Mouse (Mus musculus) liver, embryonic 15.5 days (tissue): ENCODE measurements at regions not wholly inside any gene's neighbourhood (a gene's known extent, or its start where the extent isn't known, plus 50 kb on each side); places are given as distances from the start of the nearest gene placed in this dataset.

Source experiments
- ATAC-seq: fragments of 200-750 bp; cut with Nextera tagmentation; 2 replicates; pipeline ENCODE4 v1.8.0; 2017; ENCODE audit warnings: moderate number of reproducible peaks, mild to moderate bottlenecking, moderate library complexity; ENCODE audit not compliant: insufficient read depth
- H3K27ac ChIP-seq: fragments of 300-500 bp; sonication (generic); replicated peaks from 2 replicates; pipeline ENCODE4 v1.5.1; 2015; ENCODE audit warnings: mild to moderate bottlenecking, inconsistent platforms
- H3K27me3 ChIP-seq: fragments of 300-500 bp; sonication (generic); 2 replicates; pipeline ENCODE4 v1.6.1; 2015; ENCODE audit warnings: mild to moderate bottlenecking, inconsistent platforms
- H3K36me3 ChIP-seq: fragments of 300-500 bp; sonication (generic); replicated peaks from 2 replicates; pipeline ENCODE4 v1.6.1; 2015; ENCODE audit warnings: moderate library complexity, mild to moderate bottlenecking, inconsistent platforms
- H3K4me1 ChIP-seq: fragments of 300-500 bp; sonication (generic); replicated peaks from 2 replicates; pipeline ENCODE4 v1.6.1; 2015; ENCODE audit warnings: inconsistent platforms
- H3K4me2 ChIP-seq: fragments of 300-500 bp; sonication (generic); 2 replicates; pipeline ENCODE4 v1.6.1; 2015; ENCODE audit warnings: moderate library complexity, mild to moderate bottlenecking, inconsistent platforms
- H3K4me3 ChIP-seq: fragments of 300-500 bp; sonication (generic); replicated peaks from 2 replicates; pipeline ENCODE4 v1.5.1; 2015; ENCODE audit warnings: mild to moderate bottlenecking, inconsistent platforms
- H3K9ac ChIP-seq: fragments of 300-500 bp; sonication (generic); 2 replicates; pipeline ENCODE4 v1.6.1; 2015; ENCODE audit warnings: moderate library complexity, mild to moderate bottlenecking, inconsistent platforms
- H3K9me3 ChIP-seq: fragments of 300-500 bp; sonication (generic); replicated peaks from 2 replicates; pipeline ENCODE4 v1.6.1; 2016; ENCODE audit warnings: inconsistent platforms
- WGBS: fragments of 180-500 bp; shearing (Covaris S2); methylation state at CpG from one replicate; pipeline ENCODE4 v1.1.7; 2015; ENCODE audit warnings: mixed read lengths; ENCODE audit not compliant: insufficient replicate concordance; 5-methylcytosine and 5-hydroxymethylcytosine counted together

GRCm38 (mm10) chr13:119268301-119268675 is 160.1 kb upstream of the Paip1 start:
- ATAC-seq = no peak
- H3K9ac ChIP-seq = no peak overlapping the region
- no peak overlapping the region for H3K4me2 ChIP-seq
- H3K36me3 ChIP-seq = no peaks in the 10 kb centered on the region
- H3K4me3 ChIP-seq = no peak overlapping the region
- 74% methylated on average over 10 of the region's 10 CpGs for WGBS
- no peaks in the 10 kb centered on the region for H3K27me3 ChIP-seq
- H3K4me1 ChIP-seq = no peaks in the 10 kb centered on the region
- no peak overlapping the region for H3K27ac ChIP-seq
- H3K9me3 ChIP-seq = no peaks in the 10 kb centered on the region

DNA sequence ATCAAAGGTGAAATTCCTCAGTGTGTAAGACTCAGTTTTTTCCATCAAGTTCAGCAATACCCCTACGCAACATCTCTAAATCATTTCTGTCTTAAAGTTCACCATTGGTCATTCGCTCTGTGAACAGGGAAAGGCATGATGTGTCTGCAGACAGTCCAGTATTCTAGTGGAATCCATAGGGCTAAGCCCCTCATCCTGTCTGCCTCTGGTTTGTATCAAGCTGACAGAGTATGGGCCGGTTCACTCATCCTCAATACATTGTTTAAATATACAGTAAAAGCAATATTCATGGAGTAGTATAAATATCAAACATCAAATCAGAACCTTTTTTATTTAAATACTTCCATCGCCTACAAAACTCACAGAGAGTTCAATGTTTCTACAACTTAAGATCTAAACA is 152.9 kb upstream of the Paip1 start:
- Histone ChIP-seq H3K36me3 (no peaks in the 10 kb centered on the region), H3K9ac (no peak overlapping the region), H3K9me3 (no peaks in the 10 kb centered on the region), H3K4me3 (no peak overlapping the region), H3K27me3 (no peaks in the 10 kb centered on the region), H3K4me2 (no peak overlapping the region), H3K27ac (no peak overlapping the region), H3K4me1 (no peaks in the 10 kb centered on the region)
- ATAC-seq = no peak
- 70% methylated on average over 4 of the region's 4 CpGs for WGBS

DNA sequence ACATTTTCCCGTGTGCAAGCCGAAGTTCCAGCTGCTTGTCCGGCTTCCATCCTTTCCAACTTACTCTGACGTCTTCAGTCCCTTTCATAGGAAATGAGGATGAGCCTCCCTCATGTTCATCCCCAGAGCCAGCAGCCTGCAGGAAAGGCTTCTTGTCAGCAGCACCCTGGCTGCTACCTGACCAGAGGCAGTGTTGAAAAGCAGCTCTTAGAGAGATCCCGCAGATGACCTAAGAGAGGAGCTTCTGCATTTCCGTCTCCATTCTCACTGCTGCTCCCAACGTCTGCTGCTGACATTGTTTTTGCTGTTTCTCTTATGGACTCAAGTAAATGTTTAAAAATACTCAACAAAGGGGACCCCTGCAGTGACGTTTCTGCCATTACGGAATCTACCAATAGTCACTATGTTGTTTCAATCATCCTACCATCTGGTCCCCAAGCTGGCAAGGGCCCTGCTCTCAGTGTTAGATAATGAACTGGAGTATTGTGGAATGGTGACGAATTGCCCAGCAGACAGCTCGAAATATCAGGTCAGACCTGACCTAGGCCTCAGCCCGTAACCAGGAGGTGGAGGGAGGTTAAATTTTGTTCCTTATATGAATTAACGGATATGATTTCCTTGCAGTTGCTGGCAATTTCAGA is 151.0 kb upstream of the Paip1 start:
- Histone ChIP-seq H3K9me3 (no peaks in the 10 kb centered on the region), H3K4me3 (no peak overlapping the region), H3K36me3 (no peaks in the 10 kb centered on the region), H3K27ac (no peak overlapping the region), H3K9ac (no peak overlapping the region), H3K4me1 (no peaks in the 10 kb centered on the region), H3K4me2 (no peak overlapping the region), H3K27me3 (no peaks in the 10 kb centered on the region)
- ATAC-seq = no peak
- 58% methylated on average over 13 of the region's 13 CpGs for WGBS

DNA sequence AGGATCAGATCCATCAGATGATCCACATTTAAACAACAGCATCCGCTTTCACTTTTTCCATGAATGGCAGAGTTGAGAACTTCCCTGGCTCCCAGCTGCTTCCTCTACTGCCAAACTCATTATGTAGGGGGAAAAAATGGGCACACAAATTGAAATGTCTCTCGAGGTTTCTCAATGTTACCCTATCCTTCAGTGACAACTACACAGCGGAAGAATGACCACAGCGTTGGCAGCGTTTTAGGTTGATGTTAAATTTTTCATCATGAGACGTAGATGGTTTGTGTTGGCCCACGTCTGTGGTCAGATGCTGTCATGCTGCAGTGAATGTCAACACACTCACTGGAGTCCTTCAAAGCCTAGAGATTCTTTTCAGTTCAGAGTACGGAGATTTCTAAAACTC is 149.0 kb upstream of the Paip1 start:
- Histone ChIP-seq H3K4me3 (no peak overlapping the region), H3K27ac (no peak overlapping the region), H3K27me3 (no peaks in the 10 kb centered on the region), H3K4me1 (no peaks in the 10 kb centered on the region), H3K4me2 (no peak overlapping the region), H3K36me3 (no peaks in the 10 kb centered on the region), H3K9me3 (no peaks in the 10 kb centered on the region), H3K9ac (no peak overlapping the region)
- no peak for ATAC-seq
- WGBS = 68% methylated on average over 8 of the region's 8 CpGs

DNA sequence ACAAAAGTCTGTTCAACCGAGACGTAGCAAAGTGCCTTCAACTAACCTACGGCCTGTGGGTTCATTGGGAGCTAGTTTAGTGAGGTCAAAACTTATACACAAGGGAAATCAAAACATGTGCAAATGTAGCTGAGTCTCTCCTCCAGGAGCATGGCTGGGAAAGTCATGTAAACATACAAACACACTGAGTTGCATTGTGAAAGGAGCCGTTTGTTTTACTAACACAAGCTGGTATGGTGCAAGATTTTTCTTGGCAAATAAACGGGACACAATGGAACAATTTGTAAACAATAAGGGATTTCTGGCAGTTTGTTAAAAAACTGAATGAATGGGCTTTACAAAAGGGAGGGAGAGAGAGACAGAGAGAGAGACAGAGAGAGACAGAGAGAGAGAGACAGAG is 147.8 kb upstream of the Paip1 start:
- Histone ChIP-seq H3K9ac (no peak overlapping the region), H3K27ac (no peak overlapping the region), H3K4me1 (no peaks in the 10 kb centered on the region), H3K27me3 (no peaks in the 10 kb centered on the region), H3K4me3 (no peak overlapping the region), H3K4me2 (no peak overlapping the region), H3K9me3 (no peaks in the 10 kb centered on the region), H3K36me3 (no peaks in the 10 kb centered on the region)
- 64% methylated on average over 5 of the region's 5 CpGs for WGBS
- no peak for ATAC-seq

GRCm38 (mm10) chr13:119283448-119283847 is 145.0 kb upstream of the Paip1 start:
- Histone ChIP-seq H3K9ac (no peak overlapping the region), H3K4me2 (no peak overlapping the region), H3K27ac (no peak overlapping the region), H3K9me3 (no peaks in the 10 kb centered on the region), H3K36me3 (no peaks in the 10 kb centered on the region), H3K4me3 (no peak overlapping the region), H3K4me1 (no peaks in the 10 kb centered on the region), H3K27me3 (no peaks in the 10 kb centered on the region)
- 0 out of 2 replicates have a peak, but pooled peaks have one; percentile 9 for ATAC-seq
- WGBS = 38% methylated on average over 6 of the region's 6 CpGs

DNA sequence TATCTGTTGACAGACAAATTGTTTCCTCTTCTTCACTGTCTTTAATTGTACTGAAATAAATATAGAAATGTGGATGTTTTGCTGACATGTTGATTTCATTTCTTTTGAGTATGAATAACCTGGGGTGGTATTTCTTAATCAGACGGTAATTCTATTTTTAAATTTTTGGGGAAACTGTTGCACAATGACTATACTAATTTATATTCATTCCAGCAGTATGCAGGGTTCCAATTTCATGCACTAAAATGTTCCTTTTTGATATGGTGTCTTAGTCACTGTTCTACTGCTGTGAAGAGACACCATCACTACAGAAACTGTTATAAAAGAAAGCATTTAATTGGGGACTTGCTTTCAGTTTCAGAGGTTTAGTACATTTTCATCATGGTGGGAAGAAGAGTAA is 119.2 kb upstream of the Paip1 start:
- H3K4me2 ChIP-seq = no peak overlapping the region
- no peak overlapping the region for H3K27ac ChIP-seq
- 52% methylated on average over 1 of the region's 1 CpGs for WGBS
- no peak for ATAC-seq
- H3K36me3 ChIP-seq = no peaks in the 10 kb centered on the region
- no peak overlapping the region for H3K4me3 ChIP-seq
- H3K9me3 ChIP-seq = no peaks in the 10 kb centered on the region
- H3K27me3 ChIP-seq = no peaks in the 10 kb centered on the region
- H3K9ac ChIP-seq = no peak overlapping the region
- no peaks in the 10 kb centered on the region for H3K4me1 ChIP-seq

GRCm38 (mm10) chr13:119310013-119310412 is 118.4 kb upstream of the Paip1 start:
- H3K4me3 ChIP-seq = no peak overlapping the region
- no peak overlapping the region for H3K4me2 ChIP-seq
- no peaks in the 10 kb centered on the region for H3K36me3 ChIP-seq
- H3K9ac ChIP-seq = no peak overlapping the region
- H3K9me3 ChIP-seq = no peaks in the 10 kb centered on the region
- no peaks in the 10 kb centered on the region for H3K4me1 ChIP-seq
- no peaks in the 10 kb centered on the region for H3K27me3 ChIP-seq
- 36% methylated on average over 3 of the region's 3 CpGs for WGBS
- no peak overlapping the region for H3K27ac ChIP-seq
- no peak for ATAC-seq

GRCm38 (mm10) chr13:119314356-119314755 is 114.0 kb upstream of the Paip1 start:
- no peak overlapping the region for H3K9ac ChIP-seq

DNA sequence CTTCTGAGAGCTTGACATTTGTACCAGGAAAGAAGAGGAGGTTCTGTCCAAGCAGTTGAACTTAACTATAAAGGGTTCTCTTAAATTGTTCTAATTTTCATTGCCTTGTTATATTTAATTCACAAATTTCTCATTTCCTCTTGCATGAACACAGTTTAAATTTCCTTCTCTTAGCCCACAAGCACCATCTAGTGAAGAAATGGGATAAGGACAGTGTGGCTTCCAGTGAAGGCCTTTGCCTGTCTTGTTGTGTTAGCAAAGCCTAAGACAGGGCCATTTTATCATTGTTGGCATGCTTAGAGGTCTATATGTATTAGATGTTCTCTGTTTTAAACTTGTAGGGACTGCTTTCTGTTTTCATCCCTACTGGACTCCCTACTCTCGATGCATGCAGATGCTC is 110.0 kb upstream of the Paip1 start:
- H3K4me2 ChIP-seq = no peak overlapping the region
- 57% methylated on average over 1 of the region's 1 CpGs for WGBS
- no peaks in the 10 kb centered on the region for H3K27me3 ChIP-seq
- H3K9me3 ChIP-seq = no peaks in the 10 kb centered on the region
- no peak overlapping the region for H3K9ac ChIP-seq
- no peak overlapping the region for H3K4me3 ChIP-seq
- H3K36me3 ChIP-seq = no peaks in the 10 kb centered on the region
- no peak overlapping the region for H3K27ac ChIP-seq
- ATAC-seq = no peak
- no peaks in the 10 kb centered on the region for H3K4me1 ChIP-seq

More at GRCm38 (mm10) chr13:119314356-119314755, 114.0 kb upstream of the Paip1 start:
- Histone ChIP-seq H3K4me3 (no peak overlapping the region), H3K27me3 (no peaks in the 10 kb centered on the region), H3K4me1 (no peaks in the 10 kb centered on the region), H3K27ac (no peak overlapping the region), H3K9me3 (no peaks in the 10 kb centered on the region), H3K36me3 (no peaks in the 10 kb centered on the region), H3K4me2 (no peak overlapping the region)
- ATAC-seq = no peak
- WGBS = 66% methylated on average over 3 of the region's 3 CpGs

DNA sequence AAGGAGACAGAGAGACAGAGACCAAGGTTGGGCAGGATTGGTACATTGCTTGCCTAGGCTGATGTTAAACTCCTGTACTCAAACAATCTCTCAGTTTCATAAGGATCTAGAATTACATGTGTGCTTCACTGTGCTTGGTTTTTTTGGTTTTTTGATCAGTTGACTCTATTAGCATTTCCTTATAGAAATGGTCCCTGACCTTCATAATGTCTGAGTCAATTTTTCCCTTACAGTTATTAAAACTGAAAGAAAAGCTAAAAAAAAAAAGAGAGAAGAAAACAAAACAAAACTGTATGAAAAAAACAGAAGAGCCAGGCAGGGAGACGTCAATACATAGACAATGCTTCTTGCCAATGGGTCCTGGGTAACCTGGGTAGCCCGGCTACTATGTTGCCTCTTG is 102.9 kb upstream of the Paip1 start:
- no peaks in the 10 kb centered on the region for H3K27me3 ChIP-seq
- no peak overlapping the region for H3K4me3 ChIP-seq
- H3K9ac ChIP-seq = no peak overlapping the region
- H3K4me1 ChIP-seq = no peaks in the 10 kb centered on the region
- ATAC-seq = no peak
- H3K9me3 ChIP-seq = no peaks in the 10 kb centered on the region
- H3K36me3 ChIP-seq = no peaks in the 10 kb centered on the region
- H3K27ac ChIP-seq = no peak overlapping the region
- H3K4me2 ChIP-seq = no peak overlapping the region
- 57% methylated on average over 2 of the region's 2 CpGs for WGBS

DNA sequence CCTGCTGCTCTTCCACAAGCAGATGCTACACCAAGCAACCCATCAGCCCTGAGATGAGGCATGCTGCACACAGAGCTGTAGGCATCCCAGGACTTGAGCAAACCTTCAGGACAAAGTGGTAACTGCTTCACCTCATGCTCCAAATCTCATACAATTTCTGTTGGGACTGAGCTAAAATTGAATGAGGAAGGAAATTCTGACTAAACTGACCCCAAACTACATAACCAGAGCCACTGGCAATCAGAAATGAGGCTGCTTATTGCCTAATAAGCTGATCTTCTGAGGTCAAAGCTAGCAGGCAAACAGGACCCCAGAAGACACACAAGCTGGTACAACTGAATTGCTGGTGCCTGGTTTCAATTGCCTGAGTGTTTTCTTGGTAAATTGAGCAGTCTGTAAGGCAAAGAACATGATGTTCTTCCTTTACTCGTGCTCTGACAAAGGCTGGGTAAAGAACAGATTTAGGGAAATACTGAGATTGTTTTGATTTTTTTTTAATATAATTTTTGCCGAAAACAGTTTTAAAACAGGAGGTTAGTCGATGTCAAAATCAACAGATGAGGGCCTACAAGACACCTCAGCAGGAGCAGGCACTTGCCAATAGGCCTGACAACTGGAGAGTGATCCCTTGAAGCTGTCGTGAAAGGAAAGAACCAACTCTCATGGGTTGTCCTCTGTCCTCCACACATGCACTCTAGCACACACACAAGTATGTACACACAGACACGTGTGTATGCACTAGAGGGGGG is 101.3 kb upstream of the Paip1 start:
- no peaks in the 10 kb centered on the region for H3K27me3 ChIP-seq
- H3K4me1 ChIP-seq = no peaks in the 10 kb centered on the region
- H3K9me3 ChIP-seq = no peaks in the 10 kb centered on the region
- no peak overlapping the region for H3K27ac ChIP-seq
- WGBS = 62% methylated on average over 5 of the region's 5 CpGs
- H3K4me2 ChIP-seq = no peak overlapping the region
- no peak overlapping the region for H3K4me3 ChIP-seq
- no peaks in the 10 kb centered on the region for H3K36me3 ChIP-seq
- no peak for ATAC-seq
- H3K9ac ChIP-seq = no peak overlapping the region
